Mouse (Mus musculus): Measurements from ENCODE around the gene Cmtm6. TPM values are rescaled to one million over a fixed set of nuclear protein-coding genes. Genes with fewer than 3 reads are reported as not detected.

The Cmtm6 gene
- polyA plus RNA-seq, 2 experiments = 10.8 to 20.1 TPM

DNA sequence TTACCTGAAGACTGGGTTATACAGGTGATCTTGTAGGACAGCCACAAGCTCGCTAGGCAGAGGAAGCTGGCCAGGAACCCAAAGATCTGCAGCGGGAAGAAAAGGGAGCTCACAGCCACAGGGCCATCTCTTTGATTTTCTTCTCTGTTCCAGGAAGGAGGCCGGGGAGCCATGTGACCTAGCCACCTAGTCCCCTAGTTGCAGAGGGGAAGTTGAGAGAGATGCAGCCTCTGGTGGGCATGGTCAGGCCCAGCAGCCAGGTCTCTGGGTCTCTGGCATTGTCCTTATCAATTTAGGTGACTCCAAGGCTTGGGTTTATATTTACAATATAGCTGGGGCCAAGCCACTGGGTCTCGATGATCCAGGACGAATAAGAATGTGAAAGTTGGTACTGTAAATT, 27.9 kb downstream of the Cmtm6 start:
- DNase-seq (ENCODE audit: low read depth in 3 of 3, low spot score in 3 of 3) = no peak
- Histone ChIP-seq H3K4me1 (replicated peaks; ENCODE audit: control insufficient read depth in 2 of 2, insufficient read depth in 2 of 2, low read length in 1 of 2) (no peaks in the 10 kb centered on the region), H3K36me3 (replicated peaks; ENCODE audit: control insufficient read depth, insufficient read depth, low read depth) (no peaks in the 10 kb centered on the region), H3K4me3 (ENCODE audit: insufficient read depth in 1 of 2, low read depth in 2 of 2, low read length in 2 of 2) (no peak overlapping the region), H3K9me3 (ENCODE audit: control insufficient read depth, low read length) (no peaks in the 10 kb centered on the region), H3K27ac (no peak overlapping the region), H3K27me3 (ENCODE audit: control insufficient read depth, insufficient read depth, low read length) (no peaks in the 10 kb centered on the region), H3K4me2 (ENCODE audit: low read depth) (no peak overlapping the region), H3K9ac (replicated peaks) (no peak overlapping the region)
- ATAC-seq (ENCODE audit: insufficient read depth) = no peak
- TF ChIP-seq CTCF (IDR thresholded peaks at IDR 0.05; ENCODE audit: low read depth) = no peak
- TF ChIP-seq EP300 (IDR thresholded peaks at IDR 0.05; ENCODE audit: low read depth) = no peak
- 64% methylated on average over 5 of the region's 5 CpGs for WGBS (ENCODE audit: insufficient replicate concordance)

DNA sequence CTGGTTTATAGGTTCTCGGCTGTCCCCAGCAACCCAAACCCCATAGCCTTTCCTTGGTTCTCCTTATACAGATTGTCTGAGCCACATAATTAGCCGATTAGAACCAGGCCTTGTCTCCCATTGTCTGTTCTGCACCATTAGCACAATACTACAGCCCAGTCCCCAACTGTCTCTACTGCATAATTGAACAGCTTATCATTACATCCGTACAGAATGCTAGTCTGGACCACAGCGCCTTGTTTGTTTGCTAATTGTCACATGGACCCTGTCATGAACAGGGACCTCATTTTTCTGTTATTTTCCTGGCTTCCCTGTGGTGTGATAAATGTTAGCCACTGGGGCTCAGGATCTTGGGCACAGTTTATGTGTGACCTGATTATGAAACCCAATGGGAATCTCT, 29.0 kb downstream of the Cmtm6 start:
- DNase-seq (ENCODE audit: low read depth in 3 of 3, low spot score in 3 of 3) (no peak), ATAC-seq (ENCODE audit: insufficient read depth) (no peak)
- WGBS (ENCODE audit: insufficient replicate concordance) = 63% methylated on average over 4 of the region's 4 CpGs
- Histone ChIP-seq H3K4me1 (replicated peaks; ENCODE audit: control insufficient read depth in 2 of 2, insufficient read depth in 2 of 2, low read length in 1 of 2) (no peaks in the 10 kb centered on the region), H3K9me3 (ENCODE audit: control insufficient read depth, low read length) (no peaks in the 10 kb centered on the region), H3K4me3 (ENCODE audit: insufficient read depth in 1 of 2, low read depth in 2 of 2, low read length in 2 of 2) (no peak overlapping the region), H3K36me3 (replicated peaks; ENCODE audit: control insufficient read depth, insufficient read depth, low read depth) (no peaks in the 10 kb centered on the region), H3K4me2 (ENCODE audit: low read depth) (no peak overlapping the region), H3K27me3 (ENCODE audit: control insufficient read depth, insufficient read depth, low read length) (no peaks in the 10 kb centered on the region), H3K9ac (replicated peaks) (no peak overlapping the region), H3K27ac (no peak overlapping the region)
- TF ChIP-seq CTCF (IDR thresholded peaks at IDR 0.05; ENCODE audit: low read depth) (no peak), EP300 (IDR thresholded peaks at IDR 0.05; ENCODE audit: low read depth) (no peak)

DNA sequence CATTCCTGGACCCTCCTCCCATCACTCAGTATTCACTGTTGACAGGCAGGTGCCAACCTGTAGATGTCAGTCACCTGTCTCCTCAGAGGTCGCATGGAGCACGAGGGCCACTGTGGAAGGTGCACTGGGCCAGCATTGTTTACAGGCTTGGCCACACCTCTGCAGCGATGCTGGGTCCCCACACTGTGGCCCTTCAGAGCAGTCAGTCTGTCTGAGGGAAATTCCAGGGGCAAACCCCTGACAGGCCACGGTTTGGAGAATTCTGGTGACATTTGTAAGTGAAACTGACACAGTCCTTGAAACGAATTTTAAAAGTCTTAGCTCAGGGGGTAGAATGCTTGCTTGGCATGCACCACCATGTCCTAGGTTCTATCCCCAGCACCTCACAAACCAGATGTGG, 29.4 kb downstream of the Cmtm6 start:
- Histone ChIP-seq H3K36me3 (replicated peaks; ENCODE audit: control insufficient read depth, insufficient read depth, low read depth) (no peaks in the 10 kb centered on the region), H3K4me3 (ENCODE audit: insufficient read depth in 1 of 2, low read depth in 2 of 2, low read length in 2 of 2) (no peak overlapping the region), H3K27me3 (ENCODE audit: control insufficient read depth, insufficient read depth, low read length) (no peaks in the 10 kb centered on the region), H3K4me1 (replicated peaks; ENCODE audit: control insufficient read depth in 2 of 2, insufficient read depth in 2 of 2, low read length in 1 of 2) (no peaks in the 10 kb centered on the region), H3K27ac (no peak overlapping the region), H3K9ac (replicated peaks) (no peak overlapping the region), H3K4me2 (ENCODE audit: low read depth) (no peak overlapping the region), H3K9me3 (ENCODE audit: control insufficient read depth, low read length) (no peaks in the 10 kb centered on the region)
- TF ChIP-seq CTCF (IDR thresholded peaks at IDR 0.05; ENCODE audit: low read depth) (no peak), EP300 (IDR thresholded peaks at IDR 0.05; ENCODE audit: low read depth) (no peak)
- ATAC-seq (ENCODE audit: insufficient read depth) (no peak), DNase-seq (ENCODE audit: low read depth in 3 of 3, low spot score in 3 of 3) (no peak)
- 70% methylated on average over 5 of the region's 5 CpGs for WGBS (ENCODE audit: insufficient replicate concordance)

DNA sequence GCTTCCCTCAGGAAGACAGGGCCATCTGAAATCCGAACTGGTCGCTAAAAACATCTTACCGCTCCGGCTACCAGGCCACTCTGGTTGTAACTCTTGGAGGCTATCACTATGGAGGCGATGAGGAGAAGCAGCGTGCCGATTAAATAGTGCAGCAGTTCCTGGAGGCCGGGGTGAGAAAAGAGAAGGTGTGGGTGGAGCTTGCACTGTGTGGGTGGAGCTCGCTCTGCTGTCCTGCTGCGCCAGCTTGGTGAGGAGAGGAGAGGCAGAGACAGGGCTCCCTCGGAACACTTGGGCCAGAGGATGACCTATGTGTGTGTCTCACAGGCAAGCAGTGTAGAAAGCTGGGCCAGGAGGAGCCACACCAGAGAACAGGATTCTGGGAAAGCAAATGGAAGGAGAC, 30.9 kb downstream of the Cmtm6 start:
- H3K4me2 ChIP-seq (ENCODE audit: low read depth) = no peak overlapping the region
- no peak for TF ChIP-seq EP300 (IDR thresholded peaks at IDR 0.05; ENCODE audit: low read depth)
- TF ChIP-seq CTCF (IDR thresholded peaks at IDR 0.05; ENCODE audit: low read depth) = no peak
- H3K4me1 ChIP-seq (replicated peaks; ENCODE audit: control insufficient read depth in 2 of 2, insufficient read depth in 2 of 2, low read length in 1 of 2) = no peaks in the 10 kb centered on the region
- WGBS (ENCODE audit: insufficient replicate concordance) = 78% methylated on average over 11 of the region's 11 CpGs
- ATAC-seq (ENCODE audit: insufficient read depth) (no peak), DNase-seq (ENCODE audit: low read depth in 3 of 3, low spot score in 3 of 3) (no peak)
- no peak overlapping the region for H3K27ac ChIP-seq
- no peak overlapping the region for H3K4me3 ChIP-seq (ENCODE audit: insufficient read depth in 1 of 2, low read depth in 2 of 2, low read length in 2 of 2)
- H3K9me3 ChIP-seq (ENCODE audit: control insufficient read depth, low read length) = no peaks in the 10 kb centered on the region
- H3K9ac ChIP-seq (replicated peaks) = no peak overlapping the region
- H3K36me3 ChIP-seq (replicated peaks; ENCODE audit: control insufficient read depth, insufficient read depth, low read depth) = no peaks in the 10 kb centered on the region
- H3K27me3 ChIP-seq (ENCODE audit: control insufficient read depth, insufficient read depth, low read length) = no peaks in the 10 kb centered on the region

DNA sequence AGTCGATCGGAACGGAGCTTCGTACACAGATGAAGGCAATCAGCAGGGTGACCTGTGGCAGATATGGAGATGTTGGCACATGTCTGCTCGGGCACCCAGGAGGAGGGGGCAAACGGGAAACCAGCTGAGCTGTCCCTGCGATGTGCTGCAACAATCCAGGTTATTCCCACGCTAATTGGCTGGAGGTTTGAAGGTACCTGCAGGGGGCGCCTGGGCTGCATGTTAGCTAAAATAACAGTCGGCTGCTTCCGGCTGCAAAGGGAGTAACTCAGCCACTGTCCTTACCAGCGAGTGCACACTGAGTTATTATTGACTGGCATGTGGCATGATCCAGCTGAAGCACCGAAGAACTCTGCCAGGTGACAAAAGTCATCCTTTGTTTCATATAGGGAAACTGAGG, 32.4 kb downstream of the Cmtm6 start:
- TF ChIP-seq CTCF (IDR thresholded peaks at IDR 0.05; ENCODE audit: low read depth) (peak; percentile 73), EP300 (IDR thresholded peaks at IDR 0.05; ENCODE audit: low read depth) (no peak)
- Histone ChIP-seq H3K4me3 (ENCODE audit: insufficient read depth in 1 of 2, low read depth in 2 of 2, low read length in 2 of 2) (no peak overlapping the region), H3K27ac (no peak overlapping the region), H3K27me3 (ENCODE audit: control insufficient read depth, insufficient read depth, low read length) (no peaks in the 10 kb centered on the region), H3K9me3 (ENCODE audit: control insufficient read depth, low read length) (no peaks in the 10 kb centered on the region), H3K4me2 (ENCODE audit: low read depth) (no peak overlapping the region), H3K36me3 (replicated peaks; ENCODE audit: control insufficient read depth, insufficient read depth, low read depth) (no peaks in the 10 kb centered on the region), H3K4me1 (replicated peaks; ENCODE audit: control insufficient read depth in 2 of 2, insufficient read depth in 2 of 2, low read length in 1 of 2) (no peaks in the 10 kb centered on the region), H3K9ac (replicated peaks) (no peak overlapping the region)
- no peak for DNase-seq (ENCODE audit: low read depth in 3 of 3, low spot score in 3 of 3)
- WGBS (ENCODE audit: insufficient replicate concordance) = 57% methylated on average over 13 of the region's 13 CpGs
- no peak for ATAC-seq (ENCODE audit: insufficient read depth)

Measured in liver, embryonic 14.5 days (tissue).